Mouse (Mus musculus) layer of hippocampus, adult 2 months (tissue): ENCODE data around the gene Prf1. TPM values are rescaled to one million over a fixed set of nuclear protein-coding genes. Genes with fewer than 3 reads are reported as not detected.
A peak's percentile ranks its signal among the peaks of the same experiment; 100 is the strongest.

Source experiments
- DNase-seq, 2 experiments: peaks; one replicate each; pipeline ENCODE4 v3.0.0; 2022; ENCODE audit warnings: low spot score in 2 of 2
- H3K27ac ChIP-seq: fragments of 200-600 bp; 2 replicates; pipeline ENCODE4 v1.8.1; 2022
- H3K4me3 ChIP-seq: fragments of 200-600 bp; 2 replicates; pipeline ENCODE4 v1.8.1; 2022; ENCODE audit warnings: mild to moderate bottlenecking
- CTCF ChIP-seq: fragments of 200-600 bp; conservative IDR thresholded peaks from 2 replicates; pipeline ENCODE4 v1.8.1; 2022; ENCODE audit warnings: antibody characterized with exemption, mild to moderate bottlenecking, moderate library complexity
- long read RNA-seq, 2 experiments: library from polyadenylated mRNA; stranded (forward); transcript quantifications; one replicate each; pipeline ENCODE4 v2.0.0; 2021; ENCODE audit warnings: borderline mapping rate in 2 of 2
- total RNA-seq, 2 experiments: library from RNA; stranded (reverse); gene quantifications; 2 replicates each; pipeline ENCODE4 v1.2.3; 2021

The Prf1 gene
- total RNA-seq, result not detected
- long read RNA-seq, experiment 1, result 0 reads
- long read RNA-seq, experiment 2, result 0 reads

DNA sequence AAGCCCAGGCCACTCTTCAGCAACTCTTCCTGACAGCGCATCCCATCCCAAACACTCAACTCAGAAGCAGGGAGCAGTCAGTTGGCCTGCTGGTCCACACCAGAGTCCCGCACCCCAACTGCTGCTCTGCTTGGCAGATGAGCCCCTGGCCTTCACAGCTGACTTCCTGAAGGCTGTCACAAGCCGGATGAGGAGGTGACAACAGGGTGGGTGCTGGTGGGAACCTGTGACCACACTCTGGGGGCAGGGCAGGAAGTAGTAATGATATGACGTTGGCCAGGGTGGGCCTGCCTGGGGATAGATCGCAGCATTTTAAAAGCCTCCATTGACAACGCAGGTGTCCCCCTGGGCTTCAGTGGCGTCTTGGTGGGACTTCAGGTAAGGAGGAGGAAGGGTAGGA lies at the start of gene Prf1:
Gene Prf1, plus strand, starts transcription at position 357 of the 400 bp plus-strand sequence.
- DNase-seq, result no peak

GRCm38 (mm10) chr10:61248596-61249114 lies 49.0 kb upstream of the Prf1 start:
- Histone ChIP-seq H3K4me3 (no peak overlapping the region), H3K27ac (no peak overlapping the region)
- no peak for TF ChIP-seq CTCF
- no peak for DNase-seq

More for the DNA sequence above, at the start of gene Prf1:
- TF ChIP-seq CTCF, result no peak
- no peak within 1 kb of the TSS for H3K4me3 ChIP-seq
- H3K27ac ChIP-seq, result no peak within 1 kb of the TSS

DNA sequence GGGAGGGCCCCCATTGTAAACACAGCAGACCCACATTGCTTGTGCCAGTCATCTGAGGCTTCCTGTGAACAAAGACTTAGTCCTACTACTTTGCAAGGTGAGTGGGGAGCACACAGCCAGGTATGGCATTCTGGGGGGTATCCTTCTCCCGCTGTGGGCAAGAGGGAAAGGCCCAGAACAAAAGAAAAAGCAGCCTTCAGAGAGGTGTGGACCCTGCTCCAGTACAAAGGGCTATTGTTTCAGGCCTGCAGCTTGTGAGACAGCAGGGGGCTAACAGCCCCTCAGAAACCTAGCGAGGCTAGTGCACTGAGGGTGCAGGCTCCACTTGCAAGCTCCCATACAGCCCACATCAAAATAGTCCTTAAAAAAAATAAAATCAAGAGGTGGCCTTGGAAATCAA lies 47.7 kb upstream of the Prf1 start:
- Histone ChIP-seq H3K27ac (no peak overlapping the region), H3K4me3 (no peak overlapping the region)
- no peak for DNase-seq
- no peak for TF ChIP-seq CTCF

GRCm38 (mm10) chr10:61254761-61255160 lies 42.9 kb upstream of the Prf1 start:
- TF ChIP-seq CTCF, result no peak
- Histone ChIP-seq H3K27ac (no peak overlapping the region), H3K4me3 (no peak overlapping the region)
- DNase-seq, result peak; percentile 62 to 65

- Histone ChIP-seq H3K27ac (no peak overlapping the region; the same call in 1 of the 2 replicates), H3K4me3 (no peak overlapping the region)
- DNase-seq, result no peak
- TF ChIP-seq CTCF, result no peak
Measured at GRCm38 (mm10) chr10:61255190-61255589, 42.4 kb upstream of the Prf1 start.

GRCm38 (mm10) chr10:61256665-61257064 lies 41.0 kb upstream of the Prf1 start:
- Histone ChIP-seq H3K27ac (no peak overlapping the region), H3K4me3 (no peak overlapping the region)
- TF ChIP-seq CTCF, result no peak
- no peak for DNase-seq

DNA sequence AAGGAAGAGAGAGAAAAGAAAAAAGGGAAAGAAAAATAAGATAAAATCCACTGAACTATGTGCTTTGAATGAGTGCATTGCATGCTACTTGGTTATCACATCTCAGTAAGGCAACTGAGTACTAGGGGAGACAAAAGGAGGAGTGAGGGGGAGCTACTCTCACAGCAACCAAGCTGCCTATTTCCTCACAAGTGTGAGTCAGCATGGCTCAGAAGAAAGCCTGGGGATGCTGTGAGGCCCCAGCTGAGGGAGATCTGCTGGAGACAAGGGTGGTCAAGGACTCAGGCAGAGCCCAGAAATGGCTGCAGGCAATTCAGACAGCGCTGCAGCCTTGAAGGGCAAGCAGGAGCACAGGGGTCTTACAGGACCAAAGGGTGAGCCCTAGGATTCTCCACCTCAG lies 39.5 kb upstream of the Prf1 start:
- peak; percentile 27 to 42 for DNase-seq
- no peak overlapping the region for H3K27ac ChIP-seq
- H3K4me3 ChIP-seq, result no peak overlapping the region
- TF ChIP-seq CTCF, result no peak

DNA sequence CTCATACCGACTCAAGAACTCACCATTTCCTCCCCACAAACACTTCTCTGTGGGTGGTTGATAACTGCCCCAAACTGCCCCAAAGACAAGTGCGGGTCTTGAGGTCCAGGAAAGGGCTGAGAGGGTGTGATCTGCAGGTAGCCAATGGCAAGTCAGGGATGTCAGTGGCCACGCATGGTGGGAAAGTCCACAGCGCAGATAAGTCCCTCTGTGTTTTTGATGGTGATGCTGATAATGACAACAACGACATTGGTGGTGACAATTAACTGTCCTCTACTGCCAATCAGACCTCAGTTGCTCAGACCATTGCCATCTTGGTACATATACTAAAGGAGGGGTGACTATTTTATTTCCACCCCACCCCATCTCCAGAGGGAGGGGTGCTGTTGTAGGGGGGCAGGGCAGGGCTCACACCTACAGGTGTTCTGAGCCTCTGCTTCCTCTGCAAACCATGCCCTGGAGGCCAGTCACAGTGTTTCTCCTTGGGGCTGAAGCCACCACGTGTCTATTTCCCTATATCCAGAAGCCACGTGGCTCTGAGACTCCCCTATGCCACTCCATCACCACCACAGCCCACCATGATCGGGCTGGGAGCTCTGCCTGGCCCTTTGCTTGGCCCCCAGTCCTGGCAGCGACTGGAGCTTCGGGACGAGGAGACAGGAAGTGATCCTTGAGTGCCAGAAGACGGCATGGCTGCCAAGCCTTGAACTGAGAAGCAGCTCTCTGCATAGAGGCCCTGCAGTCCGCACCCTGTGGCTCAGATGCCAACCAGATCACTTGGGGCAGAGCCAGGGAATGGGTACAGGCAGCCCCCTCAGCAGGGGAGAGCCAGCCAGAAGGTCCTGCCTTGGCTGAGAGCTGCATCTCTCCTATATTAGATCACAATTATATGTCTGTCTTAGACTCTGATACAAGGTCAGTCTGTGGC lies 36.1 kb upstream of the Prf1 start:
- TF ChIP-seq CTCF, result no peak
- no peak overlapping the region for H3K4me3 ChIP-seq
- DNase-seq, result no peak

GRCm38 (mm10) chr10:61263606-61264005 lies 34.0 kb upstream of the Prf1 start:
- DNase-seq, result no peak
- Histone ChIP-seq H3K27ac (no peak overlapping the region), H3K4me3 (no peak overlapping the region)
- TF ChIP-seq CTCF, result no peak

More for the DNA sequence above, 36.1 kb upstream of the Prf1 start:
- no peak overlapping the region for H3K27ac ChIP-seq

GRCm38 (mm10) chr10:61267378-61267777 lies 30.3 kb upstream of the Prf1 start:
- Histone ChIP-seq H3K4me3 (no peak overlapping the region), H3K27ac (no peak overlapping the region)
- no peak for DNase-seq
- no peak for TF ChIP-seq CTCF

- no peak for TF ChIP-seq CTCF
- Histone ChIP-seq H3K27ac (no peak overlapping the region), H3K4me3 (no peak overlapping the region)
- no peak for DNase-seq
Measured at GRCm38 (mm10) chr10:61272089-61272626, 25.5 kb upstream of the Prf1 start.

DNA sequence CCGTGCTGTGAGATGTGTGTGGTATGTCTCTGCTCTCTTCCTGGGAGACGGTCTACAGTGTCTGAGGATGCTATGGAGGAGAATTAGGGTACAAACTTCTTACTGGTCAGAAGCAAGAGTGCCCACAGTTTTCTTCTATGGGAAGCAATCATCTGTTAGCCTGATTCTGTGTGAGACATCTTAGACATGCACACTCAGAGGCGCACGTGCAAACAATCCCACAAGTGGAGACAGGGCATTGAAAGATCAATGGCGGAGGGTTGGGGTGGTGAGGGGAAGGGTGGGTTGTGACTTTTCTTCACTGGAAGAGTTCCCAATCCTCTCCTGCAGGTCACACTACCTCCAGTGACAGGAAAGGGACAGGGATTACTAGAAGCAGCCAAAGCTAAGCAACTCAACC lies 25.0 kb upstream of the Prf1 start:
- no peak for TF ChIP-seq CTCF
- DNase-seq, result no peak
- H3K27ac ChIP-seq, result peak overlapping the region; percentile 55; the same call in 1 of the 2 replicates
- peak overlapping the region; percentile 55 for H3K4me3 ChIP-seq

DNA sequence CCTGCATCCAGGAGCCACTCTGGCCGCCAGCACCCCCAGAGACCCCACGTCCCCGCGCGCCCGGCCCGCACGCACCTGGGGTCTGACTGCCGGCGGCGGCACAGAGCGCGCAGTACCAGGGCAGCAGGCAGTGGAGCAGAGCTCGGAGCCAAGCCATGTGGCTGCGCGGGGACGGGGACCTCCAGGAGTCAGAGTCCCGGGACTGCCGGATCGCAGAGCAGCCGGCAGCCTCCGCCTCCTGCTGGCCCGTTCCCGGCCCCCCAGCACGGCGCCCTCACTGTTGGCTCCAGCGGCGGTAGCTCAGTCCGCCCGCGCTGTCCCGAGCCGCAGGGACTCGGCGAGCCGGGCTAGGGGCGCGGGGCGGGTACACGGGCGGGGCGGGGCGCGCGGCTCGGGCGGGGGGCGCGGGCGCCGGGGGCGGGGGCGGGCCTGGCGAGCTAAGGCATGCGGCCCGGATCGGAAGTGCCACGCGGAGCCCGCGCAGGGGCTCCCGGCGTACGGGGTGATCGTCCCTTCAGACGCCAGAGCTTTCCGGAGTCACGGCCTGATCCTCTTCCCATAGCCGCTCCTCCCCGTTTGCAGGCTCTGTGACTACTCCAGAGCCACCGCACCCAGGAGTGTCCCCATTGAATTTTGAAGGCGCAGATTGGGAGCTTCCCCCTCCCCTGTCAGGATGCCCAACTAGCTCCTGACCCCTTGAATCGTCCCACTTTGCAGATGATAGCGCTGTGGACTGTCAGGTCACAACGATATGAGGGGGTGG lies 24.4 kb upstream of the Prf1 start, which contains the start of gene Adamts14:
Gene Adamts14, minus strand, starts transcription at position 358 of the 763 bp plus-strand sequence.
- DNase-seq, result no peak
- peak within 1 kb of the TSS; percentile 72 for H3K27ac ChIP-seq
- TF ChIP-seq CTCF, result no peak
- peak within 1 kb of the TSS; percentile 55 for H3K4me3 ChIP-seq
